8 mouse cellular contexts compared by ENCODE assay signal in genomic region chr9:22070791-22071573, GRCm38 (mm10). TPM values are rescaled to one million over a fixed set of nuclear protein-coding genes. Genes with fewer than 3 reads are reported as not detected.
DNase-seq lines count a peak whose midpoint lies in the region; ATAC-seq and TF ChIP-seq lines count a peak whose summit lies in the region.

Gene Gm49318 (minus strand): TSS chr9:22071259.
Gene Zfp653 (minus strand): TSS chr9:22071376.

- H3K4me1 ChIP-seq in heart, embryonic 11.5 days (ENCODE audit: control insufficient read depth, insufficient read depth, low read length) = 0 out of 2 replicates have a peak, but pooled peaks cover 5% of the 10 kb centered on the region
- H3K4me1 ChIP-seq in kidney, embryonic 16.5 days (ENCODE audit: insufficient read depth, low read length) = peaks cover 6% of the 10 kb centered on the region
- H3K4me1 ChIP-seq in liver, adult 2 months (ENCODE audit: control insufficient read depth, insufficient read depth, low read length) = peaks cover 5% of the 10 kb centered on the region

- H3K9ac ChIP-seq in heart, embryonic 11.5 days (ENCODE audit: low read depth, low read length) = peak within 1 kb of the TSS; percentile 93
- H3K9ac ChIP-seq in kidney, embryonic 16.5 days (replicated peaks; ENCODE audit: low read length) = peak within 1 kb of the TSS; percentile 90
- H3K9ac ChIP-seq in liver, adult 2 months (ENCODE audit: low read depth, low read length) = peak within 1 kb of the TSS; percentile 85

- H3K27ac ChIP-seq in heart, embryonic 11.5 days (ENCODE audit: low read depth, low read length) = peak within 1 kb of the TSS; percentile 98
- H3K27ac ChIP-seq in kidney, embryonic 16.5 days (ENCODE audit: low read length) = peak within 1 kb of the TSS; percentile 98
- peak within 1 kb of the TSS; percentile 72 for H3K27ac ChIP-seq in liver, adult 2 months (replicated peaks; ENCODE audit: insufficient read depth, low read depth, low read length)

- H3K4me3 ChIP-seq in heart, embryonic 11.5 days (ENCODE audit: low read depth, low read length) = peak within 1 kb of the TSS; percentile 71
- H3K4me3 ChIP-seq in kidney, embryonic 16.5 days (ENCODE audit: low read length) = peak within 1 kb of the TSS; percentile 80
- H3K4me3 ChIP-seq in liver, adult 2 months (ENCODE audit: insufficient read depth, low read depth, low read length) = peak within 1 kb of the TSS; percentile 69
- H3K4me3 ChIP-seq in myocyte = peak within 1 kb of the TSS; percentile 26

- TF ChIP-seq POLR2A in liver, adult 2 months (IDR thresholded peaks at IDR 0.05; ENCODE audit: extremely low read depth, insufficient read depth, low read length) = peak; percentile 50; the same call in 1 of the 2 replicates
- TF ChIP-seq POLR2A in myocyte (IDR thresholded peaks at IDR 0.05; ENCODE audit: insufficient read length, low read depth) = peak; percentile 71

- DNase-seq in B cell, adult 2 months = peak; percentile 95 to 96
- DNase-seq in brain, adult 2 months (ENCODE audit: low read depth, low spot score) = peak; percentile 99
- peak; percentile 93 for DNase-seq in liver, adult 2 months (ENCODE audit: extremely low read depth, low read depth, low spot score)
- DNase-seq in splenic B cell, adult 2 months (ENCODE audit: low read depth, low spot score) = peak; percentile 98

- no peak for TF ChIP-seq CTCF in liver, adult 2 months (IDR thresholded peaks at IDR 0.05; ENCODE audit: low read depth, low read length)

- peaks cover 8% of the 10 kb centered on the region for H3K36me3 ChIP-seq in heart, embryonic 11.5 days (ENCODE audit: control insufficient read depth, insufficient read depth, low read length)
- H3K36me3 ChIP-seq in kidney, embryonic 16.5 days (ENCODE audit: insufficient read depth, low read length) = peaks cover 27% of the 10 kb centered on the region; the same call in 1 of the 2 replicates
- no peaks in the 10 kb centered on the region for H3K36me3 ChIP-seq in liver, adult 2 months (ENCODE audit: control insufficient read depth, insufficient read depth, low read length)
- no peaks in the 10 kb centered on the region for H3K36me3 ChIP-seq in myocyte (ENCODE audit: control insufficient read depth, insufficient read depth)
- H3K36me3 ChIP-seq in splenic B cell, adult 2 months (ENCODE audit: control insufficient read depth, insufficient read depth, low read length, poor library complexity, severe bottlenecking) = no peaks in the 10 kb centered on the region

- no peaks in the 10 kb centered on the region for H3K9me3 ChIP-seq in heart, embryonic 11.5 days (replicated peaks; ENCODE audit: control insufficient read depth, low read length)
- no peaks in the 10 kb centered on the region for H3K9me3 ChIP-seq in kidney, embryonic 16.5 days (ENCODE audit: low read length)

- ATAC-seq in erythroblast, adult 5-6 weeks (replicated peaks; ENCODE audit: low FRiP score, poor library complexity, severe bottlenecking) = peak; percentile 87
- peak; percentile 94 for ATAC-seq in heart, embryonic 11.5 days (replicated peaks; ENCODE audit: insufficient number of reproducible peaks, low FRiP score, low TSS enrichment)
- peak; percentile 98 for ATAC-seq in kidney, embryonic 16.5 days (ENCODE audit: low FRiP score, low TSS enrichment)

- H3K4me2 ChIP-seq in heart, embryonic 11.5 days = peak within 1 kb of the TSS; percentile 67
- peak within 1 kb of the TSS; percentile 64 for H3K4me2 ChIP-seq in kidney, embryonic 16.5 days (replicated peaks; ENCODE audit: low read depth, low read length)
- peak within 1 kb of the TSS; percentile 83 for H3K4me2 ChIP-seq in myocyte (ENCODE audit: low read depth)

- peak within 1 kb of the TSS; percentile 82 for H3ac ChIP-seq in myocyte (ENCODE audit: control insufficient read depth, insufficient read length)

- no peaks in the 10 kb centered on the region for H3K27me3 ChIP-seq in heart, embryonic 11.5 days (ENCODE audit: control insufficient read depth, insufficient read depth, low read length)
- no peaks in the 10 kb centered on the region for H3K27me3 ChIP-seq in kidney, embryonic 16.5 days (ENCODE audit: insufficient read depth, low read length)
- no peaks in the 10 kb centered on the region for H3K27me3 ChIP-seq in liver, adult 2 months (ENCODE audit: control insufficient read depth, insufficient read depth, low read length)
- no peaks in the 10 kb centered on the region for H3K27me3 ChIP-seq in myocyte (ENCODE audit: control insufficient read depth, insufficient read depth, insufficient read length)
- no peaks in the 10 kb centered on the region for H3K27me3 ChIP-seq in splenic B cell, adult 2 months (ENCODE audit: control insufficient read depth, insufficient read depth, low read length, poor library complexity, severe bottlenecking)

- no peaks in the 10 kb centered on the region for H3K79me2 ChIP-seq in liver, adult 2 months (ENCODE audit: control insufficient read depth, insufficient read depth, low read length)
- no peaks in the 10 kb centered on the region for H3K79me2 ChIP-seq in myocyte (ENCODE audit: control insufficient read depth, insufficient read depth)

- WGBS in heart, embryonic 11.5 days (ENCODE audit: insufficient replicate concordance) = under 1% methylated on average over 67 of the region's 87 CpGs
- under 1% methylated on average over 83 of the region's 87 CpGs for WGBS in kidney, embryonic 16.5 days
- under 1% methylated on average over 78 of the region's 87 CpGs for WGBS in liver, adult 2 months

TF ChIP-seq in myocyte, 11 proteins besides CTCF, POLR2A, EP300 and RAD21:
- peak; percentile 10 for TF ChIP-seq SRF (IDR thresholded peaks at IDR 0.05; ENCODE audit: control insufficient read depth, insufficient read length, low read depth)
- peak; percentile 18 for TF ChIP-seq E2F4 (IDR thresholded peaks at IDR 0.05; ENCODE audit: insufficient read depth)
- TF ChIP-seq MAX (IDR thresholded peaks at IDR 0.05; ENCODE audit: low read depth) = no peak
- TF ChIP-seq POLR2AphosphoS2 (IDR thresholded peaks at IDR 0.05; ENCODE audit: insufficient read length, low read depth) = peak; percentile 79
- TF ChIP-seq TCF3 (IDR thresholded peaks at IDR 0.05; ENCODE audit: insufficient read length, low read depth) = no peak
- TF ChIP-seq REST (IDR thresholded peaks at IDR 0.05; ENCODE audit: insufficient read depth, insufficient read length) = no peak

RNA-seq across cellular contexts. Expression of gene Gm49318, which starts in this region (rescaled TPM):
- total RNA-seq in erythroblast, adult 5-6 weeks (2015; ENCODE audit: low replicate concordance) = not detected in 2 replicates
- total RNA-seq in erythroblast, adult 5-6 weeks (2017; ENCODE audit: low replicate concordance) = not detected in 2 replicates
- not detected in 2 replicates for polyA plus RNA-seq in heart, embryonic 11.5 days (2014; fragmentation: Nextera tagmentation; extraction: Ambion mirVana)
- not detected in 2 replicates for polyA plus RNA-seq in kidney, embryonic 16.5 days (2015; fragmentation: Nextera tagmentation; extraction: Ambion mirVana)
- not detected in 2 replicates for total RNA-seq in liver, adult 2 months (2014; rRNA removed)
- not detected in 2 replicates for polyA plus RNA-seq in liver, adult 2 months (2012; rRNA removed)
- polyA plus RNA-seq in myocyte (2012; fragmentation: generic; extraction: Trizol) = not detected

RNA-seq across cellular contexts. Expression of gene Zfp653, which starts in this region (rescaled TPM):
- total RNA-seq in erythroblast, adult 5-6 weeks (2015; ENCODE audit: low replicate concordance) = 1.0 and 4.0 TPM in 2 replicates
- 1.6 and 2.8 TPM in 2 replicates for total RNA-seq in erythroblast, adult 5-6 weeks (2017; ENCODE audit: low replicate concordance)
- polyA plus RNA-seq in heart, embryonic 11.5 days (2014; fragmentation: Nextera tagmentation; extraction: Ambion mirVana) = 5.5 and 6.7 TPM in 2 replicates
- polyA plus RNA-seq in kidney, embryonic 16.5 days (2015; fragmentation: Nextera tagmentation; extraction: Ambion mirVana) = 11.6 and 14.2 TPM in 2 replicates
- total RNA-seq in liver, adult 2 months (2014; rRNA removed) = 2.9 and 3.6 TPM in 2 replicates
- polyA plus RNA-seq in liver, adult 2 months (2012; rRNA removed) = 6.9 and 13.0 TPM in 2 replicates
- polyA plus RNA-seq in myocyte (2012; fragmentation: generic; extraction: Trizol) = 8.3 TPM

Comparison
In these comparisons a context has a peak if more than half of its experiments do, and no peak if none do; other contexts are left out.
1. Peak in every context shown above with its lines: DNase-seq, ATAC-seq, H3K4me3 ChIP-seq and H3K27ac ChIP-seq.
2. H3K4me3 ChIP-seq: peak in every context shown above with its lines; median percentile 80 in kidney, embryonic 16.5 days; 71 in heart, embryonic 11.5 days; 69 in liver, adult 2 months; 26 in myocyte.